Mouse (Mus musculus) liver, adult 2 months (tissue): ENCODE measurements at regions not wholly inside any gene's neighbourhood (a gene's known extent, or its start where the extent isn't known, plus 50 kb on each side); places are given as distances from the start of the nearest gene placed in this dataset.

Experiments
- DNase-seq: peaks from one replicate; pipeline ENCODE4 v3.0.0-alpha.2; 2011; ENCODE audit warnings: low read depth, low spot score; ENCODE audit errors: extremely low read depth
- H3K27ac ChIP-seq: fragments of 200-500 bp; replicated peaks from 2 replicates; pipeline ENCODE4 v1.5.1; 2012; ENCODE audit warnings: low read depth, mild to moderate bottlenecking, control low read depth, inconsistent platforms, low read length; ENCODE audit not compliant: insufficient read depth
- H3K27me3 ChIP-seq: fragments of 200-500 bp; 2 replicates; pipeline ENCODE4 v1.6.1; 2012; ENCODE audit warnings: mild to moderate bottlenecking, moderate library complexity, low read length, inconsistent platforms; ENCODE audit not compliant: control insufficient read depth, insufficient read depth
- H3K36me3 ChIP-seq: fragments of 200-500 bp; 2 replicates; pipeline ENCODE4 v1.6.1; 2012; ENCODE audit warnings: low read length, inconsistent platforms; ENCODE audit not compliant: control insufficient read depth, insufficient read depth
- H3K4me1 ChIP-seq: fragments of 200-500 bp; 2 replicates; pipeline ENCODE4 v1.6.1; 2011; ENCODE audit warnings: low read length; ENCODE audit not compliant: control insufficient read depth, insufficient read depth
- H3K4me3 ChIP-seq: fragments of 200-500 bp; 2 replicates; pipeline ENCODE4 v1.5.1; 2011; ENCODE audit warnings: low read depth, mild to moderate bottlenecking, control low read depth, low read length, moderate library complexity; ENCODE audit not compliant: insufficient read depth
- H3K79me2 ChIP-seq: fragments of 200-500 bp; 2 replicates; pipeline ENCODE4 v1.6.1; 2012; ENCODE audit warnings: inconsistent platforms, mild to moderate bottlenecking, low read length, moderate library complexity; ENCODE audit not compliant: control insufficient read depth, insufficient read depth
- H3K9ac ChIP-seq: fragments of 200-500 bp; 2 replicates; pipeline ENCODE4 v1.6.1; 2012; ENCODE audit warnings: low read depth, mild to moderate bottlenecking, control low read depth, inconsistent platforms, low read length
- CTCF ChIP-seq: fragments of 200-500 bp; IDR thresholded peaks from 2 replicates; pipeline ENCODE4 v1.5.1; 2011; ENCODE audit warnings: low read depth, low read length, control low read depth
- POLR2A ChIP-seq: fragments of 200-500 bp; IDR thresholded peaks from 2 replicates; pipeline ENCODE4 v1.6.1; 2011; ENCODE audit warnings: low read length, control low read depth; ENCODE audit not compliant: insufficient read depth; ENCODE audit errors: extremely low read depth
- WGBS: fragments of 180-500 bp; shearing (Covaris S2); methylation state at CpG from one replicate; pipeline ENCODE4 v1.1.7; 2018; 5-methylcytosine and 5-hydroxymethylcytosine counted together

GRCm38 (mm10) chr3:151331906-151332305, 105.8 kb upstream of the Adgrl4 start:
- 75% methylated on average over 2 of the region's 2 CpGs for WGBS
- TF ChIP-seq POLR2A (no peak), CTCF (no peak)
- DNase-seq = no peak

GRCm38 (mm10) chr3:151332317-151332687, 105.4 kb upstream of the Adgrl4 start:
- WGBS = 98% methylated on average over 1 of the region's 1 CpGs
- Histone ChIP-seq H3K36me3 (no peaks in the 10 kb centered on the region), H3K9ac (no peak overlapping the region), H3K4me3 (no peak overlapping the region), H3K27ac (no peak overlapping the region), H3K4me1 (no peaks in the 10 kb centered on the region), H3K27me3 (no peaks in the 10 kb centered on the region), H3K79me2 (no peaks in the 10 kb centered on the region)
- DNase-seq = no peak
- TF ChIP-seq POLR2A = no peak
- TF ChIP-seq CTCF = no peak

More at GRCm38 (mm10) chr3:151331906-151332305, 105.8 kb upstream of the Adgrl4 start:
- Histone ChIP-seq H3K79me2 (no peaks in the 10 kb centered on the region), H3K4me3 (no peak overlapping the region), H3K36me3 (no peaks in the 10 kb centered on the region), H3K4me1 (no peaks in the 10 kb centered on the region), H3K9ac (no peak overlapping the region), H3K27ac (no peak overlapping the region), H3K27me3 (no peaks in the 10 kb centered on the region)

- H3K27me3 ChIP-seq = no peaks in the 10 kb centered on the region
- no peak for DNase-seq
- no peak overlapping the region for H3K9ac ChIP-seq
- H3K27ac ChIP-seq = no peak overlapping the region
- WGBS = 82% methylated on average over 9 of the region's 9 CpGs
- no peaks in the 10 kb centered on the region for H3K4me1 ChIP-seq
- no peak overlapping the region for H3K4me3 ChIP-seq
- TF ChIP-seq POLR2A = no peak
- H3K79me2 ChIP-seq = no peaks in the 10 kb centered on the region
- no peaks in the 10 kb centered on the region for H3K36me3 ChIP-seq
Observed at GRCm38 (mm10) chr3:151332688-151333452, 104.8 kb upstream of the Adgrl4 start.

- H3K27me3 ChIP-seq = no peaks in the 10 kb centered on the region
- no peak overlapping the region for H3K9ac ChIP-seq
- 70% methylated on average over 6 of the region's 6 CpGs for WGBS
- DNase-seq = no peak
- no peak overlapping the region for H3K4me3 ChIP-seq
- H3K36me3 ChIP-seq = no peaks in the 10 kb centered on the region
- no peak for TF ChIP-seq CTCF
- no peak for TF ChIP-seq POLR2A
- H3K27ac ChIP-seq = no peak overlapping the region
- no peaks in the 10 kb centered on the region for H3K79me2 ChIP-seq
- H3K4me1 ChIP-seq = no peaks in the 10 kb centered on the region
Observed at GRCm38 (mm10) chr3:151333867-151334341, 103.8 kb upstream of the Adgrl4 start.

GRCm38 (mm10) chr3:151351481-151352090, 86.1 kb upstream of the Adgrl4 start:
- Histone ChIP-seq H3K4me3 (no peak overlapping the region), H3K27me3 (no peaks in the 10 kb centered on the region), H3K79me2 (no peaks in the 10 kb centered on the region), H3K4me1 (no peaks in the 10 kb centered on the region), H3K9ac (no peak overlapping the region), H3K27ac (no peak overlapping the region), H3K36me3 (no peaks in the 10 kb centered on the region)
- 58% methylated on average over 4 of the region's 4 CpGs for WGBS
- TF ChIP-seq POLR2A (no peak), CTCF (no peak)
- DNase-seq = no peak

GRCm38 (mm10) chr3:151366302-151366701, 71.4 kb upstream of the Adgrl4 start:
- TF ChIP-seq CTCF (no peak), POLR2A (no peak)
- Histone ChIP-seq H3K36me3 (no peaks in the 10 kb centered on the region), H3K4me3 (no peak overlapping the region), H3K27ac (no peak overlapping the region), H3K79me2 (no peaks in the 10 kb centered on the region), H3K9ac (no peak overlapping the region), H3K27me3 (no peaks in the 10 kb centered on the region), H3K4me1 (no peaks in the 10 kb centered on the region)
- WGBS = 79% methylated on average over 4 of the region's 4 CpGs
- DNase-seq = no peak
